Mouse (Mus musculus): Measurements from ENCODE around the gene Nkapl.

DNA sequence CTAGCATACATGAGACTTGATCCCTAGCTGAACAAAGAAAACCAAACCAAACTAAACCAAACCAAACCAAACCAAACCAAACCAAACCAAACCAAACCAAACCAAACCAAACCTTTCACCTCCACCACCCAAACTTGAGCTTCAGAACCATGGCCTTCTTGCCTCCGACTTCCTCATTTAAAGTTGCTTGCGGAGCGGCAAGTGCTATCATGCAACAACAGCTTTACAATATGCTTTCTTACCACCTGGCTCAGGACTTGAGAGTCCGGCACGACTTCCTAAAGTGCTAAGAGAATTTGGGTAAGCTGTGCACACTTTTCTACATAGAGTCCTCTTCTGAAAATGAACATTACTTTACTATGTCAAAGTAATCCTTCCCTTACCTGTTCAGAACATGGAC, 34.0 kb upstream of the Nkapl start:
- no peak for TF ChIP-seq POLR2AphosphoS2 (IDR thresholded peaks at IDR 0.05; ENCODE audit: low read length)
- no peak for TF ChIP-seq RAD21 (IDR thresholded peaks at IDR 0.05; ENCODE audit: low read depth, low read length)
- no peak for TF ChIP-seq POLR2AphosphoS5 (IDR thresholded peaks at IDR 0.05; ENCODE audit: borderline replicate concordance, low read depth, low read length)
- no peak for TF ChIP-seq USF2 (IDR thresholded peaks at IDR 0.05; ENCODE audit: borderline replicate concordance in 1 of 2, insufficient read depth in 1 of 2, low read depth in 1 of 2, low read length in 2 of 2)
- no peak for TF ChIP-seq SIN3A (IDR thresholded peaks at IDR 0.05; ENCODE audit: low read length)
- no peak for TF ChIP-seq UBTF (IDR thresholded peaks at IDR 0.05; ENCODE audit: borderline replicate concordance, insufficient read depth, low read depth, low read length)
- TF ChIP-seq E2F4 (IDR thresholded peaks at IDR 0.05; ENCODE audit: borderline replicate concordance, low read depth, low read length), result no peak
- no peak for TF ChIP-seq POLR2A (IDR thresholded peaks at IDR 0.05; ENCODE audit: control insufficient read depth in 1 of 2, insufficient read depth in 1 of 2, low read depth in 1 of 2, low read length in 2 of 2, poor library complexity in 1 of 2)

Measured in MEL (cell line).